Mouse (Mus musculus) testis, adult 2 months (tissue): ENCODE measurements around the gene Acvr1b.

Experiments used
- CTCF ChIP-seq: fragments of 200-500 bp; IDR thresholded peaks from 2 replicates; pipeline ENCODE4 v1.5.1; 2012; ENCODE audit warnings: low read depth, mild to moderate bottlenecking, inconsistent platforms, low read length, moderate library complexity; ENCODE audit not compliant: control insufficient read depth, insufficient read depth, insufficient replicate concordance
- POLR2A ChIP-seq: fragments of 200-500 bp; IDR thresholded peaks from 2 replicates; pipeline ENCODE4 v1.6.1; 2012; ENCODE audit warnings: low read depth, mild to moderate bottlenecking, inconsistent platforms, low read length, moderate library complexity; ENCODE audit not compliant: control insufficient read depth

- no peak for TF ChIP-seq CTCF
- TF ChIP-seq POLR2A, result no peak
Measured at GRCm38 (mm10) chr15:101172016-101172415, 1.9 kb upstream of the Acvr1b start.
